Mouse (Mus musculus) stomach, postnatal 0 days (tissue): ENCODE measurements at regions not wholly inside any gene's neighbourhood (a gene's known extent, or its start where the extent isn't known, plus 50 kb on each side); places are given as distances from the start of the nearest gene placed in this dataset.

ENCODE experiments used
- CTCF ChIP-seq: IDR thresholded peaks from 2 replicates; pipeline ENCODE4 v1.5.1; 2016; ENCODE audit warnings: antibody characterized with exemption, low read depth, mild to moderate bottlenecking, moderate library complexity
- EP300 ChIP-seq: optimal IDR thresholded peaks from 2 replicates; pipeline ENCODE3; 2016; ENCODE audit warnings: antibody characterized with exemption

DNA sequence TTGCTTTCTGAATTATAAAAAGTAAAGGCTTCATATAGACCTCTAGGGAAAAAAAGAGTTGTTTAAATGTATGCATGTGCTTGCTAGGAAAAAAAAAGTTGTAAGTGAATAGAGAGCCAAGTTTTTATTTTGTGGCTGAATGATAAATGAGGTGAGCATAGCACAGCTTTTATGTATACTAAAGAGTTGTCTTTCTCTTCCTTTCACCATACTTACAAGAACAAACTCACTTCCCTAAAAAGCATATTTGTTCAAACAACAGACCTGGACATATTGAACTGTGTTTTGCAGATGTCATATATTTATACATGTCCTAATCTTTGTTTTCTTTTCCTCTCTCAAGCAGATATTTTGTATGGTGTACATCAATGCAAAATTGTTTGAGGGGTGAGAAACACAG is 119.4 kb upstream of the Hccs start:
- TF ChIP-seq CTCF, result no peak
- TF ChIP-seq EP300, result no peak
